Mouse (Mus musculus) MEL (cell line): ENCODE data around the gene Fezf2. TPM values are rescaled to one million over a fixed set of nuclear protein-coding genes. Genes with fewer than 3 reads are reported as not detected.
A peak's percentile ranks its signal among the peaks of the same experiment; 100 is the strongest.

Experiments
- DNase-seq: peaks from one replicate; pipeline ENCODE4 v3.0.0; 2011; ENCODE audit warnings: low read depth, low spot score
- H3K27ac ChIP-seq: 2 replicates; pipeline ENCODE4 v1.5.1; 2012; ENCODE audit warnings: low read depth, mild to moderate bottlenecking, control low read depth, low read length, moderate library complexity; ENCODE audit not compliant: control insufficient read depth
- H3K27me3 ChIP-seq, 2 experiments: fragments of 150-350 bp in 1 of 2; sonication (generic) in 1 of 2; 2 replicates each; pipeline ENCODE4 v1.6.1; 2012; ENCODE audit warnings: low read length in 2 of 2, mild to moderate bottlenecking in 2 of 2, improper control_type of control experiment in 1 of 2, moderate library complexity in 1 of 2; ENCODE audit not compliant: insufficient read depth in 2 of 2, control insufficient read depth in 1 of 2
- H3K36me3 ChIP-seq, 2 experiments: 2 replicates each; pipeline ENCODE4 v1.6.1; 2012 to 2014; ENCODE audit warnings: low read length in 2 of 2, improper control_type of control experiment in 1 of 2, inconsistent platforms in 1 of 2, mild to moderate bottlenecking in 1 of 2; ENCODE audit not compliant: insufficient read depth in 2 of 2, control insufficient read depth in 1 of 2
- H3K4me1 ChIP-seq, 2 experiments: fragments of 150-350 bp in 1 of 2; sonication (generic) in 1 of 2; 2 replicates each; pipeline ENCODE4 v1.6.1; 2012; ENCODE audit warnings: low read length in 2 of 2, improper control_type of control experiment in 1 of 2, mild to moderate bottlenecking in 1 of 2; ENCODE audit not compliant: insufficient read depth in 2 of 2, control insufficient read depth in 1 of 2
- H3K4me3 ChIP-seq, 2 experiments: fragments of 150-350 bp in 1 of 2; sonication (generic) in 1 of 2; 2 replicates each; pipeline ENCODE4 v1.5.1; 2012; ENCODE audit warnings: low read depth in 2 of 2, low read length in 2 of 2, mild to moderate bottlenecking in 2 of 2, moderate library complexity in 2 of 2, control low read depth in 1 of 2, improper control_type of control experiment in 1 of 2; ENCODE audit not compliant: control insufficient read depth in 1 of 2, insufficient read depth in 1 of 2
- H3K79me2 ChIP-seq: 2 replicates; pipeline ENCODE4 v1.6.1; 2012; ENCODE audit warnings: mild to moderate bottlenecking, low read length, moderate library complexity; ENCODE audit not compliant: control insufficient read depth, poor library complexity, insufficient read depth
- H3K9ac ChIP-seq: 2 replicates; pipeline ENCODE4 v1.6.1; 2012; ENCODE audit warnings: low read depth, mild to moderate bottlenecking, control low read depth, low read length, moderate library complexity; ENCODE audit not compliant: control insufficient read depth, poor library complexity, severe bottlenecking
- H3K9me3 ChIP-seq: fragments of 150-350 bp; sonication (generic); replicated peaks from 2 replicates; pipeline ENCODE4 v1.6.1; 2012; ENCODE audit warnings: mild to moderate bottlenecking, low read length, improper control_type of control experiment, moderate library complexity; ENCODE audit not compliant: insufficient read depth
- CHD2 ChIP-seq: IDR thresholded peaks from 2 replicates; pipeline ENCODE4 v1.6.1; 2011; ENCODE audit warnings: low read length, improper control_type of control experiment
- CTCF ChIP-seq, 3 experiments: IDR thresholded peaks in 2 of 3; conservative IDR thresholded peaks in 1 of 3; 2 replicates each; pipeline ENCODE4 v1.5.1; 2011 to 2012; ENCODE audit warnings: low read length in 3 of 3, low read depth in 2 of 3, mild to moderate bottlenecking in 2 of 3, improper control_type of control experiment in 1 of 3, inconsistent platforms in 1 of 3, mixed read lengths in 1 of 3, moderate library complexity in 1 of 3; ENCODE audit not compliant: control insufficient read depth in 1 of 3, insufficient read depth in 1 of 3, poor library complexity in 1 of 3, severe bottlenecking in 1 of 3
- E2F4 ChIP-seq: IDR thresholded peaks from 2 replicates; pipeline ENCODE4 v1.6.1; 2011; ENCODE audit warnings: low read depth, low read length, improper control_type of control experiment, borderline replicate concordance
- ELF1 ChIP-seq: IDR thresholded peaks from 2 replicates; pipeline ENCODE4 v1.6.1; 2014; ENCODE audit warnings: low read depth, mild to moderate bottlenecking, inconsistent platforms, low read length, improper control_type of control experiment, moderate library complexity
- GABPA ChIP-seq: IDR thresholded peaks from 2 replicates; pipeline ENCODE4 v1.6.1; 2012; ENCODE audit warnings: low read depth, mild to moderate bottlenecking, inconsistent platforms, low read length, improper control_type of control experiment, moderate library complexity
- JUND ChIP-seq: IDR thresholded peaks from 2 replicates; pipeline ENCODE4 v1.6.1; 2011; ENCODE audit warnings: low read depth, mild to moderate bottlenecking, improper control_type of control experiment, low read length
- MAFK ChIP-seq: IDR thresholded peaks from 2 replicates; pipeline ENCODE4 v1.6.1; 2011; ENCODE audit warnings: low read depth, mild to moderate bottlenecking, low read length, improper control_type of control experiment, borderline replicate concordance
- MAZ ChIP-seq: IDR thresholded peaks from 2 replicates; pipeline ENCODE4 v1.6.1; 2012; ENCODE audit warnings: low read depth, mild to moderate bottlenecking, inconsistent platforms, low read length, improper control_type of control experiment
- MEF2A ChIP-seq: IDR thresholded peaks from 2 replicates; pipeline ENCODE4 v1.6.1; 2014; ENCODE audit warnings: low read depth, mild to moderate bottlenecking, inconsistent platforms, low read length, improper control_type of control experiment; ENCODE audit not compliant: poor library complexity, insufficient replicate concordance, severe bottlenecking; ENCODE audit errors: extremely low read depth
- NELFE ChIP-seq: IDR thresholded peaks from 2 replicates; pipeline ENCODE4 v1.6.1; 2011; ENCODE audit warnings: low read depth, low read length, improper control_type of control experiment
- POLR2A ChIP-seq, 2 experiments: IDR thresholded peaks; 2 replicates each; pipeline ENCODE4 v1.6.1; 2011 to 2012; ENCODE audit warnings: low read length in 2 of 2, mild to moderate bottlenecking in 2 of 2, control low read depth in 1 of 2, improper control_type of control experiment in 1 of 2, low read depth in 1 of 2, moderate library complexity in 1 of 2; ENCODE audit not compliant: control insufficient read depth in 1 of 2, insufficient read depth in 1 of 2, poor library complexity in 1 of 2
- POLR2AphosphoS2 ChIP-seq: IDR thresholded peaks from 2 replicates; pipeline ENCODE4 v1.6.1; 2011; ENCODE audit warnings: low read length, improper control_type of control experiment
- POLR2AphosphoS5 ChIP-seq: IDR thresholded peaks from 2 replicates; pipeline ENCODE4 v1.6.1; 2012; ENCODE audit warnings: low read depth, borderline replicate concordance, mild to moderate bottlenecking, inconsistent platforms, low read length, moderate library complexity, mixed read lengths
- RAD21 ChIP-seq: IDR thresholded peaks from 2 replicates; pipeline ENCODE4 v1.6.1; 2011; ENCODE audit warnings: mild to moderate bottlenecking, low read depth, low read length, improper control_type of control experiment
- SMC3 ChIP-seq: IDR thresholded peaks from 2 replicates; pipeline ENCODE4 v1.6.1; 2011; ENCODE audit warnings: low read depth, low read length, improper control_type of control experiment
- USF2 ChIP-seq, 2 experiments: IDR thresholded peaks; 2 replicates each; pipeline ENCODE4 v1.6.1; 2011 to 2012; ENCODE audit warnings: improper control_type of control experiment in 2 of 2, low read length in 2 of 2, borderline replicate concordance in 1 of 2, inconsistent platforms in 1 of 2, low read depth in 1 of 2, mild to moderate bottlenecking in 1 of 2; ENCODE audit not compliant: insufficient read depth in 1 of 2
- ZKSCAN1 ChIP-seq: IDR thresholded peaks from 2 replicates; pipeline ENCODE4 v1.6.1; 2012; ENCODE audit warnings: low read depth, mild to moderate bottlenecking, inconsistent platforms, low read length, improper control_type of control experiment, moderate library complexity
- ZNF384 ChIP-seq: IDR thresholded peaks from 2 replicates; pipeline ENCODE4 v1.6.1; 2012; ENCODE audit warnings: low read depth, mild to moderate bottlenecking, inconsistent platforms, low read length, improper control_type of control experiment
- polyA plus RNA-seq, 2 experiments: library from polyadenylated mRNA; stranded (reverse) in 1 of 2; unstranded in 1 of 2; fragments of >175 nt in 1 of 2; fragments of >200 nt in 1 of 2; gene quantifications; 2 replicates each; pipeline versions ENCODE4 v1.2.1 to v1.2.4; 2012; ENCODE audit warnings: low replicate concordance in 2 of 2, low read depth in 1 of 2; ENCODE audit not compliant: insufficient read length in 2 of 2, insufficient read depth in 1 of 2, missing spikeins in 1 of 2
- total RNA-seq: library from RNA; depleted of rRNA; stranded (reverse); fragments of 300-350 nt; gene quantifications from 2 replicates; pipeline ENCODE4 v1.2.3, GENCODE M21; 2012

Gene Fezf2
- total and polyA plus RNA-seq, 3 experiments, result not detected

GRCm38 (mm10) chr14:12303106-12303505 is 44.9 kb downstream of the Fezf2 start:
- DNase-seq, result no peak
- Histone ChIP-seq H3K27me3 (no peaks in the 10 kb centered on the region), H3K4me1 (no peaks in the 10 kb centered on the region), H3K9ac (no peak overlapping the region), H3K9me3 (no peaks in the 10 kb centered on the region), H3K4me3 (no peak overlapping the region), H3K27ac (no peak overlapping the region), H3K36me3 (no peaks in the 10 kb centered on the region), H3K79me2 (no peaks in the 10 kb centered on the region)
- no peak for TF ChIP-seq POLR2AphosphoS5
- TF ChIP-seq RAD21, result no peak

DNA sequence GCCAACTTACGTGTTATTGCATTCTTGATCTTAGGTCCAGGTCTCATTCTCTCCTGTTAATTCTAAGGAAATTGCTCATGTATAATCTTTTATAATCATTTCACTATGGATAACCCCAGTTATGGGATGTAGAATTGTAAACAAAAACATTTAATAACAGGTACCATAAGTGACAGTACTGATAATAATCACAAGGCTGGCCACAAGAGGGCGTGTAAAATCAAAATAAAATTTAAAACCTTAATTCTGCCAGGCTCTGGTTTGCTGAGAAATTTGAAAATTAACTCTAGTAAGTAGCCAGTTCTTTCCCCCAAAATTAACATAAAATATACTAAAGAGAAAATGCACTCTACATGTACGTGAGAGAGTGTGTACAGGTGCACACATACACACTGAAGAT is 47.3 kb downstream of the Fezf2 start:
- Histone ChIP-seq H3K27me3 (no peaks in the 10 kb centered on the region), H3K36me3 (no peaks in the 10 kb centered on the region), H3K4me3 (no peak overlapping the region), H3K4me1 (no peaks in the 10 kb centered on the region), H3K9me3 (no peaks in the 10 kb centered on the region), H3K79me2 (no peaks in the 10 kb centered on the region), H3K27ac (no peak overlapping the region), H3K9ac (no peak overlapping the region)
- no peak for DNase-seq
- TF ChIP-seq ELF1 (no peak), ZKSCAN1 (no peak), JUND (no peak), POLR2AphosphoS2 (no peak), MAZ (no peak), SMC3 (no peak), RAD21 (peak; percentile 2; the same call in 1 of the 2 replicates), GABPA (no peak), USF2 (IDR thresholded peaks at IDR 0.05; ENCODE audit: borderline replicate concordance in 1 of 2, insufficient read depth in 1 of 2, low read depth in 1 of 2, low read length in 2 of 2) (no peak), CTCF (IDR thresholded peaks at IDR 0.05 in 2 of 3, conservative IDR thresholded peaks at IDR 0.05 in 1 of 3; ENCODE audit: control insufficient read depth in 1 of 3, insufficient read depth in 1 of 3, low read depth in 2 of 3, low read length in 3 of 3, poor library complexity in 1 of 3, severe bottlenecking in 1 of 3) (peak in 1 of 3 experiments; percentile 18; a peak in 1 of 6 replicates), ZNF384 (no peak), MEF2A (no peak)

DNA sequence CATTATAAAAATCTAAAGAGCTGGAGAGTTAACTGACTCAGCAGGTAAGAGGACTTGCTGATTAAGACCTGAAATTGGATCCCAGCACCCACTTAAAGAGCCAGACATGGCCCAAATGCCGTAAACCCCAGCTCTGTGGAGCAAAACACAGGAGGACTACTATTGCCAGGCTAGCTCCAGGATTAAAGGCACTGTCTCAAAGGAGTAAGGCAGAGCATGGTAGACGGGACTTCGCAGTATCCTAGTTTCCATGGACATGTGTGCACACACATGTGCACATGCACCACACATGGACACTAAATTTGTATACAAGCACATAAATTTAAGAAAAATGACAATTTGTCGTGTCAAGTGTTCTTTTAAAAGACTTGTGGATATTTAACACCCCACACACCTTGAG is 47.7 kb downstream of the Fezf2 start:
- no peak for DNase-seq
- Histone ChIP-seq H3K9ac (no peak overlapping the region), H3K4me1 (no peaks in the 10 kb centered on the region), H3K79me2 (no peaks in the 10 kb centered on the region), H3K9me3 (no peaks in the 10 kb centered on the region), H3K4me3 (no peak overlapping the region), H3K27me3 (no peaks in the 10 kb centered on the region), H3K27ac (no peak overlapping the region), H3K36me3 (no peaks in the 10 kb centered on the region)
- no peak for TF ChIP-seq MAZ
- TF ChIP-seq GABPA, result no peak
- no peak for TF ChIP-seq MAFK
- no peak for TF ChIP-seq E2F4
- no peak for TF ChIP-seq POLR2A (IDR thresholded peaks at IDR 0.05; ENCODE audit: control insufficient read depth in 1 of 2, insufficient read depth in 1 of 2, low read depth in 1 of 2, low read length in 2 of 2, poor library complexity in 1 of 2)
- no peak for TF ChIP-seq NELFE
- TF ChIP-seq POLR2AphosphoS5, result no peak
- no peak for TF ChIP-seq MEF2A
- TF ChIP-seq CHD2, result no peak
